Mouse (Mus musculus) E14TG2a.4 (cell line): ENCODE measurements around the gene Hoga1.

ENCODE experiments used
- CTCF ChIP-seq: conservative IDR thresholded peaks from 2 replicates; pipeline ENCODE4 v1.5.1; 2014; ENCODE audit warnings: low read length
- POU5F1 ChIP-seq: IDR thresholded peaks from 2 replicates; pipeline ENCODE4 v1.6.1; 2014; ENCODE audit warnings: low read length, borderline replicate concordance

DNA sequence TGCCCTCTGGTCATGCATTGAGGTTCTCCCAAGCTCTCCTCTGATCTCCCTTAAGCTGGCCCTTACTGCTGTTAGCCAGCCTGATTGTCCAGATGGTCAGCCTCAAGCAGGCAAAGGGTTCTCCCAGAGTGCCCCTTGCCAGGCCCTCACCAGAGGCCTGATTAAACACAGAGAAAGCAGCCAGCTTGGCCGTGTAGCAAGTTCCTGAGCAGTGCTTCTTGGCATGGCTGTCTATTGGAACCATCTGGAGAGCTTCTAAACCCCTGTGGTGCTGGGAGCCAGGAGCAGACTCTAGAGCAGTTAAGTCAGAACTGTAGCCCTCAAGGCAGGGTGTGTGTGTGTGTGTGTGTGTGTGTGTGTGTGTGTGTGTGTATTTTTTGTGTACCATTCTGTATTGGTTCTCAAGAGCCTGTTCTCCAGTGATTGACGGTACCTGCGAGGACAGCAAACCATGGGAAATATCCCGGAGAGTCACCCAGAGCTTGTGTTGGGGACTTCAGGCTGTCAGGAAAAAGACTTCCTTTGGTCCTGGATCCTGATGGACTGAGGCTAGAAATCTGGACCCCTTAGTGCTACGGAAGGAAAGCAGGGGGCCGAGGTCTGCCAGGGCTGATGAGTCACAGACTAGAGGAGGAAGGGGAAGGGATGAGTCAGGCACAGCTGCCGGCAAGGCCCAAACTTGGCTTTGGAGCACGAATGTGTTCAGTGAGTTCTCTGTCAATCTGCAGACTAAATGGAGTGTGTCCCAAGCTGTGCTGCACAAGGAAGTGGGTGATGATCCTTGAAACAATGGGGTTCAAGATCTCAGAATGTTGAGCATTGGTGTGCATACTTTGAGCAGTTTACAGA, 27.8 kb upstream of the Hoga1 start:
- TF ChIP-seq CTCF (no peak), POU5F1 (no peak)
